In the genomic region with DNA sequence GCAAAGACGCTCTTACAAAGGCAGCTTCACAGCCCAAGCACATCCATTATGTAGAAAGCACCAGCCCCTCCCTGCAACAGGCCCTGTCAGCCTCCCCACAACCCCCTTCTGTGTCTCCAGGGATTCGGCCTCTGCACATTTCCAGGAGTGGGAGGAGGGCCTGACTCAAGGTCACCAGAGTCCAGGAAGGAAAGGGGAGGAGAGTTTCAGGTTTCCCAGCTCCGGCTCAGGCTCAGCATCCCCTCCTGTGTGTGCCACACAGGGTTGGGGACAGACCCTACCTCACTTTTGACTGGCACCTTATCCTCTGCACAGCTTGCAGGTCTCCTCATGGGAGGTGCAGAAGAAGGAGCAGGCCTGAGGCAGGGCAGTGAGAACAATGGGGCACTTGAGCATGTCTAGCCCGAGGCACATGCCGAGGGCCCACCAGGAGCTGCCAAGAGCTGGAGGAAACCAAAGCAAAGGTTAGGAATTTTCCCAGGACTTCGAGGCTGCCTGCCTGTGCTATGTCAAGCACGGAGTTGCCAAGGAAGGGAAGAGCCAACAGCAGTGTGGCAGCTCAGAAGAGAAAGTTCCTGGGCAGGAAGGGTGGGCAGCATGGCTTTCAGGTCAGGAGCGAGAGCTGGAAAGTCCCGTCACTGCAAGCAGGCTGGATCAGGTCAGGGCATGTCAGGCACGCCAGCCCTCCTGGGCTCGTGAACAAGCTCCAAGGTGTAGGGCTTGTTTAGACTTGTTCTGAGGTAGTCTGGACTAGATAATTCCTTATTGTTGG, we compare ENCODE assay signal across 8 mouse cellular contexts. TPM values are rescaled to one million over a fixed set of nuclear protein-coding genes. Genes with fewer than 3 reads are reported as not detected.
DNase-seq lines count a peak whose midpoint lies in the region; ATAC-seq lines count a peak whose summit lies in the region.
"Had no signal": no experiment of that assay in that cellular context is flagged by ENCODE, and none has a peak within 500 bp of the region (broad histone marks: within the 10 kb centered on the region; RNA-seq: fewer than 3 reads in every experiment).

No protein-coding gene starts in this region.

- H3K27me3 ChIP-seq in embryonic facial prominence, embryonic 10.5 days (replicated peaks; ENCODE audit: low read depth, poor library complexity, severe bottlenecking), result no peaks in the 10 kb centered on the region
- no peaks in the 10 kb centered on the region for H3K27me3 ChIP-seq in heart, embryonic 15.5 days
- H3K27me3 ChIP-seq in neural tube, embryonic 15.5 days (replicated peaks), result no peaks in the 10 kb centered on the region

- 23% methylated on average over 11 of the region's 11 CpGs for WGBS in embryonic facial prominence, embryonic 10.5 days
- WGBS in heart, embryonic 15.5 days, result 34% methylated on average over 11 of the region's 11 CpGs
- WGBS in neural tube, embryonic 15.5 days, result 48% methylated on average over 11 of the region's 11 CpGs

- 0 out of 2 replicates have a peak, but pooled peaks cover 2% of the 10 kb centered on the region for H3K9me3 ChIP-seq in embryonic facial prominence, embryonic 10.5 days
- no peaks in the 10 kb centered on the region for H3K9me3 ChIP-seq in heart, embryonic 15.5 days (replicated peaks)
- H3K9me3 ChIP-seq in neural tube, embryonic 15.5 days (replicated peaks), result no peaks in the 10 kb centered on the region

- H3K36me3 ChIP-seq in embryonic facial prominence, embryonic 10.5 days (replicated peaks), result no peaks in the 10 kb centered on the region
- H3K36me3 ChIP-seq in heart, embryonic 15.5 days, result 0 out of 2 replicates have a peak, but pooled peaks cover 5% of the 10 kb centered on the region
- H3K36me3 ChIP-seq in neural tube, embryonic 15.5 days, result no peaks in the 10 kb centered on the region

- H3K4me3 ChIP-seq in embryonic facial prominence, embryonic 10.5 days, result peak overlapping the region; percentile 36
- H3K4me3 ChIP-seq in heart, embryonic 15.5 days, result peak overlapping the region; percentile 20
- no peak overlapping the region for H3K4me3 ChIP-seq in neural tube, embryonic 15.5 days (replicated peaks)

- DNase-seq in adrenal gland, adult (ENCODE audit: inconsistent age in 2 of 2, low spot score in 1 of 2), result peak; percentile 66 to 84
- peak; percentile 79 for DNase-seq in embryonic facial prominence, embryonic 10.5 days (ENCODE audit: low spot score)
- peak; percentile 78 for DNase-seq in kidney, postnatal 14 days
- DNase-seq in cerebellum, adult 8-10 months, result no peak
- no peak for DNase-seq in layer of hippocampus, postnatal 36 days

- peak overlapping the region; percentile 53 for H3K4me2 ChIP-seq in heart, embryonic 15.5 days
- no peak overlapping the region for H3K4me2 ChIP-seq in neural tube, embryonic 15.5 days

- peaks cover 53% of the 10 kb centered on the region for H3K4me1 ChIP-seq in embryonic facial prominence, embryonic 10.5 days
- H3K4me1 ChIP-seq in heart, embryonic 15.5 days (replicated peaks), result peaks cover 24% of the 10 kb centered on the region
- peaks cover 20% of the 10 kb centered on the region for H3K4me1 ChIP-seq in neural tube, embryonic 15.5 days

- peak; percentile 37 for ATAC-seq in heart, embryonic 15.5 days (replicated peaks; ENCODE audit: insufficient number of reproducible peaks, insufficient read depth, low FRiP score, low read depth)
- ATAC-seq in neural tube, embryonic 15.5 days (ENCODE audit: low FRiP score), result peak; percentile 45

- peak overlapping the region; percentile 87 for H3K27ac ChIP-seq in embryonic facial prominence, embryonic 10.5 days (replicated peaks)
- H3K27ac ChIP-seq in heart, embryonic 15.5 days, result peak overlapping the region; percentile 84
- H3K27ac ChIP-seq in neural tube, embryonic 15.5 days (replicated peaks), result peak overlapping the region; percentile 61

- H3K9ac ChIP-seq in heart, embryonic 15.5 days, result peak overlapping the region; percentile 12; the same call in 1 of the 2 replicates
- H3K9ac ChIP-seq in neural tube, embryonic 15.5 days (replicated peaks), result no peak overlapping the region

RNA-seq across cellular contexts. Expression of gene Mmrn2, which starts 3.5 kb away (rescaled TPM):
- 6.4 and 7.8 TPM in 2 replicates for polyA plus RNA-seq in embryonic facial prominence, embryonic 10.5 days (2016; fragmentation: Nextera tagmentation; extraction: Ambion mirVana)
- polyA plus RNA-seq in heart, embryonic 15.5 days (2015; fragmentation: Nextera tagmentation; extraction: Ambion mirVana), result 26.0 and 29.7 TPM in 2 replicates
- polyA plus RNA-seq in neural tube, embryonic 15.5 days (2015; fragmentation: Nextera tagmentation; extraction: Ambion mirVana), result 3.3 and 4.6 TPM in 2 replicates
- 1 to 10 TPM; 3.1 to 4.2 TPM for total RNA-seq in layer of hippocampus, postnatal 36 days (2021)
- total RNA-seq: hematopoietic stem cell, adult 5-6 weeks had no signal

RNA-seq across cellular contexts. Expression of gene Sncg, which starts 4.2 kb away (rescaled TPM):
- 21.9 and 44.5 TPM in 2 replicates for polyA plus RNA-seq in embryonic facial prominence, embryonic 10.5 days (2016; fragmentation: Nextera tagmentation; extraction: Ambion mirVana)
- polyA plus RNA-seq in heart, embryonic 15.5 days (2015; fragmentation: Nextera tagmentation; extraction: Ambion mirVana), result 1.7 and 9.5 TPM in 2 replicates
- polyA plus RNA-seq in neural tube, embryonic 15.5 days (2015; fragmentation: Nextera tagmentation; extraction: Ambion mirVana), result 354 and 420 TPM in 2 replicates
- total RNA-seq in layer of hippocampus, postnatal 36 days (2021), result 1 to 10 TPM; 5.9 to 6.5 TPM
- total RNA-seq: hematopoietic stem cell, adult 5-6 weeks had no signal

RNA-seq across cellular contexts. Expression of gene Fam25c, which starts 23.5 kb away (rescaled TPM):
- polyA plus RNA-seq in embryonic facial prominence, embryonic 10.5 days (2016; fragmentation: Nextera tagmentation; extraction: Ambion mirVana), result not detected in 2 replicates
- not detected in 2 replicates for polyA plus RNA-seq in heart, embryonic 15.5 days (2015; fragmentation: Nextera tagmentation; extraction: Ambion mirVana)
- 0.72 TPM in 1 of 2 replicates, not detected in the other for polyA plus RNA-seq in neural tube, embryonic 15.5 days (2015; fragmentation: Nextera tagmentation; extraction: Ambion mirVana)
- not detected for total RNA-seq in layer of hippocampus, postnatal 36 days (2021)
- total RNA-seq: hematopoietic stem cell, adult 5-6 weeks had no signal

Comparison
In these comparisons a context has a peak if more than half of its experiments do, and no peak if none do; other contexts are left out.
1. DNase-seq: peak in adrenal gland, adult (2 of 2), embryonic facial prominence, embryonic 10.5 days (single experiment) and kidney, postnatal 14 days (single experiment); none in cerebellum, adult 8-10 months (single experiment) and layer of hippocampus, postnatal 36 days (0 of 2).
2. Peak in every context shown above with its lines, with median percentiles within 50 percentile points of each other: H3K27ac ChIP-seq.